Mouse (Mus musculus) E14TG2a.4 (cell line): ENCODE measurements around the gene Mlxipl.
A peak's percentile ranks its signal among the peaks of the same experiment; 100 is the strongest.
"Not testable (repeated sequence)": the region's sequence is repeated elsewhere in the genome, so short reads cannot be mapped to it uniquely, and the experiment has no call there.

Experiments
- H3K27me3 ChIP-seq: 2 replicates; pipeline ENCODE4 v1.6.1; 2014; ENCODE audit warnings: low read length, control low read depth; ENCODE audit not compliant: insufficient read depth
- H3K36me3 ChIP-seq: 2 replicates; pipeline ENCODE4 v1.6.1; 2014; ENCODE audit warnings: low read length, control low read depth; ENCODE audit not compliant: insufficient read depth
- H3K4me1 ChIP-seq: replicated peaks from 2 replicates; pipeline ENCODE4 v1.6.1; 2014; ENCODE audit warnings: low read depth, low read length, control low read depth
- H3K4me3 ChIP-seq: replicated peaks from 2 replicates; pipeline ENCODE4 v1.5.1; 2014; ENCODE audit warnings: mild to moderate bottlenecking, low read length
- H3K9me3 ChIP-seq: 2 replicates; pipeline ENCODE4 v1.6.1; 2014; ENCODE audit warnings: low read length, control low read depth
- CTCF ChIP-seq: conservative IDR thresholded peaks from 2 replicates; pipeline ENCODE4 v1.5.1; 2014; ENCODE audit warnings: low read length
- NANOG ChIP-seq: IDR thresholded peaks from 2 replicates; pipeline ENCODE4 v1.6.1; 2014; ENCODE audit warnings: borderline replicate concordance, low read length, mixed read lengths
- POU5F1 ChIP-seq: IDR thresholded peaks from 2 replicates; pipeline ENCODE4 v1.6.1; 2014; ENCODE audit warnings: low read length, borderline replicate concordance

Mlxipl gene

DNA sequence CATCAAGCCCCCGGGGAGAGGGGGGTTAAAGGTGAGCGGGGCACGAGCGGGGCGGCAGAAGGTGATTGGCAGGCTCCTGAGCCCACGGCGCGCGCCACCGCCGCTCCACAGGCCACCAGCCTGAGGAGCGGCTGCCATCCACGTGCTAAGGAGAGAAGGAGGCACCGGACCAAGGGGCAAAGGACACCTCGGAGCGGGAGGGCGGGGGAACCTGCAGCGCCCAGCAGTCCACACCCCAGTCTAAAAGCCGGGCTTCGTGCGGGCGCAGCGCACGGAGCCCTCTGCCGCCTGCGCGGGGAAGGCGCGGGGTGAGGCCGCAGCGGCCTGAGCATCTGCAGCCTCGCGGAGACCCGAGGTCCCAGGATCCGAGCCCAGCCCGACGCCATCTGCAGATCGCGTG is at the start of gene Mlxipl:
Gene Mlxipl (plus strand): TSS at position 238 of the 400 bp plus-strand sequence.
- H3K27me3 ChIP-seq, result peaks cover 87% of the 10 kb centered on the region
- H3K36me3 ChIP-seq, result no peaks in the 10 kb centered on the region
- H3K4me3 ChIP-seq, result peak within 1 kb of the TSS; percentile 69
- peaks cover 28% of the 10 kb centered on the region for H3K4me1 ChIP-seq
- TF ChIP-seq POU5F1, result no peak
- no peak for TF ChIP-seq NANOG
- TF ChIP-seq CTCF, result no peak
- H3K9me3 ChIP-seq, result 0 out of 2 replicates have a peak, but pooled peaks cover 5% of the 10 kb centered on the region

DNA sequence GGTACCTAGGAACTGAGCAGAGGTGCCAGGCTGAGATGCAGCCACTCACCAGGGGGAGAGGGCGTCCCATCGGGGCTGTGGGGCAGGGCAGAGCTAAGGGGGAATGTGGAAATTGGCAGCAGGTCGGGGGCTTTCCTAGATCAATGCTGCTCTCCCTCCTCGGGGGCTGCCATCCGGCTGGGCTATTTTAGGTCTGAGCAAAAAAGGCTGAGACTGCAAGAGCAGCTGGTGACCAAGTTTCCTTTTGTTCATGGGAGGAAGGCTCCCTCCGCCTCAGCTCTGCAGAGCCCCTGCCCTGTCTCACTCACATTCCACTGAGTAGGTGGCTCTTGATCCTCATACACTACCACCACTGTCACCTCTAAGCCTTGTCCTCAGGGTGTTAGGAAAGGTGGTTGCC is 49.6 kb upstream of the Mlxipl start:
- no peaks in the 10 kb centered on the region for H3K27me3 ChIP-seq
- peaks cover 26% of the 10 kb centered on the region for H3K36me3 ChIP-seq
- H3K4me1 ChIP-seq, result peaks cover 71% of the 10 kb centered on the region
- peak overlapping the region; percentile 17; the same call in 1 of the 2 replicates for H3K4me3 ChIP-seq
- TF ChIP-seq CTCF, result no peak
- no peak for TF ChIP-seq POU5F1
- no peak for TF ChIP-seq NANOG
- no peaks in the 10 kb centered on the region for H3K9me3 ChIP-seq

DNA sequence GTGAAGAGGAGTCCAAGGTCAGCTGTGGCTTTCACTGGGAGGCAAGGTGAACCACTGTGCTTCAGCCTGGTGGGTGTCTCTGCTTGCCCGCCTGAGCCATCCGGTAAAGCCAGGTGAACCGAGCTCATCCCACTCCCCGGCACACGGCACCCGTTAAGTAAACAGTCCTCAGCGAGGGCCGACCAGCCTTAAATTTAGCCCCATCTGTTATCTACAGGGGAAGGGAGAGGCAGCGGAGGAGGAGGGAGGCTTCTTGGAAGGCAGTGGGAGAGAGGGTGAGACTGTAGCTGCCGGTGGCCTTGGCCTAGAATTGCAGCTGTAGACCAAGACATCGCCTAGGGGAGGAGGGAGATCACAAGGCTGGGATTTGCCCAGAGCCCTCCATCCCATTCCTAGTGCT is 48.9 kb upstream of the Mlxipl start:
- TF ChIP-seq POU5F1, result no peak
- TF ChIP-seq CTCF, result no peak
- TF ChIP-seq NANOG, result no peak
- Histone ChIP-seq H3K36me3 (peaks cover 34% of the 10 kb centered on the region), H3K9me3 (no peaks in the 10 kb centered on the region), H3K27me3 (no peaks in the 10 kb centered on the region), H3K4me1 (peaks cover 70% of the 10 kb centered on the region), H3K4me3 (no peak overlapping the region)

DNA sequence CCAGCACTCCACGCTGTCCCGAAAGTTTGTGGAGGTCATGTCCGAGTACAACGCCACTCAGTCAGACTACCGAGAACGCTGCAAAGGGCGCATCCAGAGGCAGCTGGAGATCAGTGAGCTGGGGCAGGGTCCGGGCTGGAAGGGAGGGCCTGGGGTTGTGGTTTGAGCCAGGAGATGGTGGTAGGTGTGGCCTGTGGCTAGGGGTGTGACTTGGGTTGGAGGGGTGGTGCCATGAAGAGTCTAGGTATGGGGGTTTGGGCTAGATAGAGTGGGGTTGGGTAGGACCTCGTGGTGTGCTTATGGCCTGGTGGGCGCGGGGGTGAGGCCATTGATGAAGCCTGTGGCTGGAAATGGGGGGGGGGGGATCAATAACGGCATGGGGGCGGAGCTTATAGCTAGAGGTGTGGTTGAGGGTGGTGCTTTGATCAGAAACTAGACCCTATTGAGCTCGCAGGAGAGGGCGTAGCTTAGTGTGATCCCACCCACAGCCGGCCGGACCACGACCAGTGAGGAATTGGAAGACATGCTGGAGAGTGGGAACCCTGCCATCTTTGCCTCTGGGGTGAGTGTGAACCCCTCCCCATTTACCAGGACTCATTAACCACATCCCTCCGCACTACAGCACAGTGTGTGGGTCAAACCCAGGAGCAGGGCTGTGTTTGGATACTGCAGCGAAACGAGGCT is 47.4 kb upstream of the Mlxipl start:
- Histone ChIP-seq H3K4me1 (peaks cover 57% of the 10 kb centered on the region), H3K4me3 (peak overlapping the region; percentile 80), H3K9me3 (no peaks in the 10 kb centered on the region)

DNA sequence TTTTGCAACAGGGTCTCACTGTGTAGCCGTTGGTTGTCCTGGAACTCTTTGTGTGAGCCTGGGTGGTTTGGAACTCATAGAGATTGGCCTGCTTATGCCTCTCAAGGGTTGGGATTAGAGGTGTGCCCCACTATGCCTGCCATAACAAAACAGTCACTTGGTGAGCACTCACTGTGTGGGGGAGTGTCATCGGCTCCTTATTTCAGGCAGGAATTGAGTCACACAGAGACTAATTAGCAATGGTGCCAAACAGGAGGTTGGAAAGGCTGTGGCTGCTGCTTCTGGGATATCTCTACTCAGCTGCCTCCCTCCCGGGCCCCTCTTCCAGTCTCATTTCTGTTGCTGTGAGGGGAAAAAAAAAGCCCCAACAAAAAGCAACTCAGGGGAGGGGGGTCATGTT is 45.1 kb upstream of the Mlxipl start:
- Histone ChIP-seq H3K27me3 (no peaks in the 10 kb centered on the region), H3K4me3 (no peak overlapping the region), H3K4me1 (peaks cover 46% of the 10 kb centered on the region), H3K9me3 (no peaks in the 10 kb centered on the region), H3K36me3 (peaks cover 46% of the 10 kb centered on the region)
- TF ChIP-seq NANOG (no peak), POU5F1 (no peak), CTCF (no peak)

More for the DNA sequence above, 47.4 kb upstream of the Mlxipl start:
- Histone ChIP-seq H3K27me3 (no peaks in the 10 kb centered on the region), H3K36me3 (peaks cover 44% of the 10 kb centered on the region)
- no peak for TF ChIP-seq NANOG
- TF ChIP-seq CTCF, result no peak
- no peak for TF ChIP-seq POU5F1

DNA sequence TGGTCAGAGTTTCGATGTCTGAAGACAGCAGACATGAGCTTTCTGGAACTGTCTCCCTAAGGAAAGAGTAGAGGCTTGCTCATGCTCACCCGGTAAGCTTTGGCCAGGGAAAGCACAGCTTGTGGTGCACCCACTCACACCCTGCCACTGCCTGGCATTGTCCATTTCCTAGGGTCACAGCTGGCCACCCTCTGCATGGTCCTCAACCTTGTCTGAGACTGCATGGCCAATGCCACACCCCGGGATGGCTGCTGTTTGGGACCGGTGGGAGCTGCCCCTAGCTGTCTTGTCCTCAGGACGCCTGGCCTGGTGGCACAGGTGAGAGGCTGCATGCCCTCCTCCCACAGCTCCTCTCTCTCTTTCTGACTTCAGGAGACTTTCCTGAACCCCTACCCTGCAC is 41.2 kb upstream of the Mlxipl start:
- peaks cover 39% of the 10 kb centered on the region for H3K4me1 ChIP-seq
- no peaks in the 10 kb centered on the region for H3K9me3 ChIP-seq
- no peak for TF ChIP-seq CTCF
- no peak for TF ChIP-seq POU5F1
- no peak for TF ChIP-seq NANOG
- H3K36me3 ChIP-seq, result peaks cover 82% of the 10 kb centered on the region
- H3K27me3 ChIP-seq, result no peaks in the 10 kb centered on the region
- H3K4me3 ChIP-seq, result no peak overlapping the region

DNA sequence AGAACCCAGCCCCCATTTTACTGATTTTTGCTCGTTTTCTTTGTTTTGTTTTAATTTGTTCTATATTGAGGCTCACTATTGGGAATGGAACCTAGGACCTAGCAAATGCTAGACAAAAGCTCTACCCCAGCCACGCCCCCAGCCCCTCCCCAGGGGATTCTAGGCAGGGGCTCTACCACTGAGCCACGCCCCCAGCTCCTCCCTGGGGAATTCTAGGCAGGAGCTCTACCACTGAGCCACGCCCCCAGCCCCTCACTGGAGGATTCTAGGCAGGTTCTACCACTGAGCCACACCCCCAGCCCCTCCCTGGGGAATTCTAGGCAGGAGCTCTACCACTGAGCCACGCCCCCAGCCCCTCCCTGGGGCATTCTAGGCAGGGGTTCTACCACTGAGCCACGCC is 40.4 kb upstream of the Mlxipl start:
- not testable (repeated sequence) for H3K27me3 ChIP-seq, H3K9me3 ChIP-seq, H3K4me3 ChIP-seq
- Histone ChIP-seq H3K36me3 (peaks cover 86% of the 10 kb centered on the region), H3K4me1 (peaks cover 44% of the 10 kb centered on the region)

DNA sequence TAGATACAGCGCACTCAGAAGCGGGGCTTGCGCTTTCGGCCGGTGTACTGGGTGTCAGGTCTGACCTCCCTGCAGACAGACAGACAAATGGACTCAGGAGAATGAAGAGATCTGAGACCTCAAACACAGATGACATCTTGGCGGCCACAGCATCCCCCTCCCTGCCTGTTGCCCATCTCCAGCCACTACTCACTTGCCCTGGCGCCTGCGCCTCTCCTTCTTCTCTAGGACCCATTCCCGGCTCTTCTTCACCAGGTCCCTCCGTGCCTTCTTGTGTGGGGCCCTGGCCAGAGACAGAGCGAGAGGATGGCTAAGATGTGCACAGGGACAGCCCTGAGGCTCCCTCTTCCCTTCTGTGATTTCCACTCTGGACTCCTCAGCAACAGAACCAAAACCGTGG is 36.3 kb upstream of the Mlxipl start:
- no peaks in the 10 kb centered on the region for H3K9me3 ChIP-seq
- H3K4me3 ChIP-seq, result no peak overlapping the region
- peaks cover 54% of the 10 kb centered on the region for H3K4me1 ChIP-seq
- no peaks in the 10 kb centered on the region for H3K27me3 ChIP-seq
- TF ChIP-seq POU5F1 (no peak), NANOG (no peak), CTCF (no peak)
- H3K36me3 ChIP-seq, result peaks cover 93% of the 10 kb centered on the region

DNA sequence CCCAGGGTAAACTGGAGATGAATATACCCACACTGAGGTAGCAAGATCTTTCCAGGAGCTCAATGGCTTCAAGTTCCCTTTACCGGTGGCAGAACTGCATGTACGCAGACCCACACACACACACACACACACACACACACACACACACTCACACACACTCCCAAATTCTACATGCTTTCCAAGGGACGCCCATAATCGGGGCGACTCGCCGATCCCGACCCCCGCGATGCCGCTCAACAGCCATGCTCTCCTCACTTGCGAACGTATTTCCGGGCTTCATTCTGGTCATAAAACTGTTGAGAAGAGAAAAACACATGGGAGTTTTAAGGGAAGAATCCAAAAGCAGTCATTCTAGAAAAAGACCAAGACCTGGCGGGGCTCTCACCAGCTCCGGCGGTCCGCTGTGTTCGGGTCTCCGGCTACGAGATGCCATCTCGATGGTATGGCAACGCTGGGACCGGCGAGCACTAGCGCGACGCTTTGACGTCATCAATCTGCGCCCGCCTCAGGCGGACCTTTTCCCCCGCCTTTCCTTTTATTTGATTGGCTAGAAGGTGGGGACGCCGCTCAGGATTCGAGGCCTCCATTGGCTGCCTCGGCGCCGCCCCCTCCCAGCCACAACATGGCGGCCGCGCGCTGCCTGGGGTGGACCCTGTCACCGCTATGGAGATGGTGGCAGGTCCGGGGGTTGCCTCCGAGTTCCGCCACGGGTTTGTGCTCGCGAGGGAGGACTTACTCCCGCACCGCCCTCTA is 25.9 kb upstream of the Mlxipl start, which contains the start of gene Dnajc30:
Gene Dnajc30 (plus strand): TSS at position 574 of the 753 bp plus-strand sequence.
- TF ChIP-seq POU5F1 (no peak), NANOG (peak; percentile 50; the same call in 1 of the 2 replicates), CTCF (no peak)
- H3K27me3 ChIP-seq, result no peaks in the 10 kb centered on the region
- peak within 1 kb of the TSS; percentile 98 for H3K4me3 ChIP-seq
- H3K4me1 ChIP-seq, result peaks cover 50% of the 10 kb centered on the region
- H3K36me3 ChIP-seq, result peaks cover 72% of the 10 kb centered on the region
- no peaks in the 10 kb centered on the region for H3K9me3 ChIP-seq
